Mouse (Mus musculus) thymus, adult 18-20 months (tissue): ENCODE data around the gene Ephb1.
A peak's percentile ranks its signal among the peaks of the same experiment; 100 is the strongest.

Experiments used
- DNase-seq, 2 experiments: peaks; one replicate each; pipeline ENCODE4 v3.0.0; 2022; ENCODE audit warnings: mixed read lengths in 2 of 2

Ephb1 gene

GRCm38 (mm10) chr9:102033231-102033630 lies 321.3 kb downstream of the Ephb1 start:
- DNase-seq: no peak

DNA sequence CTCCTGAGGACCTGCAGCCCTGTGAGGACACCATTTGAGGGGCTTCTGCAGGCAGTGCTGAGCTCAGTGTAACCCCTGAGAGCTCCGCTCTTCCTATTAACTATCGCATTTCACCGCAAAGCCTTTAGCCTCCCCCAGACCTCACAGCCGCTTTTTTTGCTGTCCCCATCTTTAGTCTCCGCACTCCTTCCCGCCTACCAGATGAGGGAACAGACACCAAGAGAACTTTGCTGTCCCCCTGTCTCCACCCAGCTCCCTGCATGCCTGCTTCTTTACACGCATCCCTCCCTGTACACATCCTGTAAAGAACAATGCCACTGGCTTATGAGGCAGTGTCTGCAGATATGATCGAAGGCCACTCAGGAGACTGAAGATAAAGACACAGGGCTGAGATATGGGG lies 322.1 kb downstream of the Ephb1 start:
- no peak for DNase-seq

DNA sequence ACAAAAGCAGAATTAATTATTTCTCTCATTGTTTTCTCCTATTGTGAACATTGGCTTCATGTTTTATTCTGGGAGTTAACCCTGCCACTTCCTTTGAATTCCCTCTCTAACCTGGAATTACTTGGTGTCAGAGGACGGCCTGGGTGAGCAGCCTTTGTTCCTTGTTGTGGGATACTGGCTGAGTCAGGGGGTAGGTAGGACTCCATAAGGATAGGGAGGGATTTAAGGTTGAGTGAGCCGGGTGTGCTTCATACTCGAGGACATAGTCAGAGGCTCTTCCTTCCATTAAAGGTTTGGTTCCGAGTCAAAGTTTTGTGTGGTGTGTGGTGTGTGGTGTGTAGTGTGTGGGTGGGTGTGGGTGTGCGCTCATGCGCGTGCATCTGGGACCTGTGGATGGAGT lies 324.8 kb downstream of the Ephb1 start:
- no peak for DNase-seq

DNA sequence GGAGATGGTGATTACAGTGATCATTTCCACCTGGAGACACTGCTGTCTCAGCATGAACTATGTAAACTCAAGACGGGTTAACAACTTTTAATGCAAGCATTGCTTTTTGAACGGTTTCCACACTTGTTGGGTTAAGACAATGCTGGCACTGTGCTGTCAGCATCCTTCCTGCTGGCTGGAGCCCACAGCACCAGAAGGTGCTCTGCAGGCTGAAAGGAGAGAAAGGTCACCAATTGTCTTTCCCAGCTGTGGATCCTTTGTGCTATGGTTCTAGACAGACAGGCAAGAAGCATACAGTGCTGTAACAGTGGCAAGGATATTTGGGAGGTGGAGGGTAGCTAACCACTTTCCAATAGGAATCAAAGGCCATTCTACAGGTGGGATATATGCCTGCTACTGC lies 328.4 kb downstream of the Ephb1 start:
- no peak for DNase-seq

GRCm38 (mm10) chr9:102025141-102025540 lies 329.4 kb downstream of the Ephb1 start:
- DNase-seq: no peak

- DNase-seq: no peak
Observed at GRCm38 (mm10) chr9:102015516-102015915, 339.0 kb downstream of the Ephb1 start.

DNA sequence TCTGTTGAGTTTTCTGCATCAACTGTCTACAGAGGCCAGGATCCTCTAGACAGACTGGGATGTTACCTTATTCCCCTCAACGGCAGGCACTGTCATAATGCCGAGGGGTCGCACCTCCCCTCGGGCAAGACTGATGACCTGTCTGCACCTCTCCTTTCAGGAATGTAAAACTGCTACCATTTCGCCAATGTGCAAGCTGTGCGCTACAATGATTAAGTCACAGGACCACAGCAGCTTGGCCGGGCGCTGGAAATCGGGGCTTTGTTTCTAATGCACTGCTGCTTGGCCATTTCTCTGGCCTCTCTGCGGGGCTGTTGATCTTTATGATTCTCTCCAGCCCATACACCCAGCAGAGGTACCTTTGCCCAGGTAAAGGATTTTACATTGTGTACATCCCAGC lies 346.8 kb downstream of the Ephb1 start:
- no peak for DNase-seq

GRCm38 (mm10) chr9:102006539-102006938 lies 348.0 kb downstream of the Ephb1 start:
- no peak for DNase-seq

DNA sequence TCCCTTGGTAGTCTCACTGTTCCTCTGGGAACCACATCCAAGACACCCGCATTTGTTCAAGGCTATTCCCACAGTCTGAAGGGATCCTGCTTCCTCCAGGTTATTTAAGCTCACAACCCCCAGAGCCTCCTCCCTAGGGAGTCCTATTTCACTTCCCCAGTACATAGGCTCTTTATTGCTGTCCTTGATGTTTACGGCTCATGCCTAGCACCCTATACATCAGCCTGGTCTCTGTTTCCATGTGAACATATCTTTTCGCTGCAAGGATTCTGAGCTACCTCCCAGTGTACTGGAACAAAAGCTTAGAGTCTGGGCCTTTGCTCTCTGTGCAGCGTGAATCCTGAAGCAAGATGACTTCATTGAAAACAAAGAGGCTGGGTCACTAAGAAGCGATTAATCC lies 351.6 kb downstream of the Ephb1 start:
- DNase-seq: no peak

DNA sequence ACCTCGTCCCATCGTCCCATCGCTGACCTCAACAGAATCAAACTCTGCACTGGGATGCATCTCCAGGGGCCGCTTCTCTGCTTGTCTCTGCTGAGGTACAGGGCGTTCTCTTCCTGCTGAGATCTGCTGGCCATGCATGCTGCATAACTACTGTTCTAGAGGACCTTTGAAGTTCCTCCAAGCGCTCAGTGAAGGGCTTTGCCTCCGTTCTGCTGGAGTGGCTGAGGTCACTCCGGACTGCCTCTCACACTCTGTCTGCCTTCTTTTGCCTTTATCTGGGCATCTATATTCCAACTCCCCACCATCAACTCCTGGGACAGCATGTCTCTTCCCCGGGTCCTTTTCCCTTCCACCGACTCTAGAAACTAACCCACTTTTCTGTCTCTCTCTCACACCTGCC lies 352.3 kb downstream of the Ephb1 start:
- no peak for DNase-seq

DNA sequence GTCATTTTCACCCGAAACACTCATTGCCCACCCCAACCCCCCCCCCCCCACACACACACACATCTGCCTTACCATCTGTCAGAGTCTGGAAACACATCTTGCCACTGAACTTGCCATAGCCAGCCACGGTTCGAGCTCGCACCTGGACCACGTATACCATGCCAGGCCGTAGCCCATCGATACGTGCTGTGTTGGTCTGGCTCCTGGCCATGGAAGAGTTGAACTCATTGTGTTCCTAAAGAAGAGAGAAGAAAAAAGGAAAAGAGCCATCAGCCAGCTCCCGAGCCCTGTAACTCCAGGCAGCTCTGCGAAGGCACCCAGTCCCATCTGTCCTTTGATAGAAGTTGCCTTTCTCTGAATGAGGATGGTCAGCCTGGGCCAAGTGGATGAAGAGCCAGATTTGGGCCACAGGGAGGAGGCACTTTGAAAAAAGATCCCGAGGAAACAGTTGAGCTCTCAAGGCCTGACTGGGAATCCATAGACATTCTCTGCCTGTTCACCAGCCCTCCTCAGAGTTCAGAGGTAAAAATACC lies 352.8 kb downstream of the Ephb1 start:
- DNase-seq: no peak

GRCm38 (mm10) chr9:101999690-102000089 lies 354.8 kb downstream of the Ephb1 start:
- no peak for DNase-seq

DNA sequence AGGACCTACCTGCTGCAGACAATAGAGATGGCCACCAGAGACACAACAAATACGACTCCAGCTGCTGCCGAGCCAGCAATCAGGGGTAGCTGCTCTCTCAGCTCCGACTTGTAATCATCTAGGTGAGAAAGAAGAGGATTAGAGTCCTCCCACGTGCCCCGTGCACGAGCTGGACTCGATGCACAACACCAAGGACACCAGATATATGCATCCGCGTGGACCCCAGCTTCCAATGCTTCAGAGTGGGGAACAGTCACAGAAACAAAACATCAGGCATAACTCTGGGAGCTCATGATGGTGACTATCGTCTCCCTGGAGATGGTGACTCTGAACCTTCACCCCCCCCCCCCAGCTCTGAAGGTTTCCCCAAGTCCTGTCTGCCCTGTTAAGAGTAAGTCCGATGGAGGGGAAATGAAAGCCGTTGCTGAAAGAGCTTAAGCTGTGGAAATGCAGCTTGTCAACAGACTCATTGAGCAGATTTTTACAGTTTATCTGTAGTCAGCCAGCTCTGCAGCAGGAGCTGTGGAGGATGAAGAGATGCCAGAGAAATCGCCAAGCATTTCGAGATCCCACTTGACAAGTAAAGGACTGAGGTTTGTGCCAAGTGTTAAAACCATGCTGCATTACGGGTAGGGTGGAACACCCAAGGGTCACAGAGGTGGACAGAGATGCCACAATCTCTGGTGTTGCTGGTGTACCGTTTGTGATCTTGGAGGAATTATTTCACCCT lies 357.6 kb downstream of the Ephb1 start:
- DNase-seq: no peak

DNA sequence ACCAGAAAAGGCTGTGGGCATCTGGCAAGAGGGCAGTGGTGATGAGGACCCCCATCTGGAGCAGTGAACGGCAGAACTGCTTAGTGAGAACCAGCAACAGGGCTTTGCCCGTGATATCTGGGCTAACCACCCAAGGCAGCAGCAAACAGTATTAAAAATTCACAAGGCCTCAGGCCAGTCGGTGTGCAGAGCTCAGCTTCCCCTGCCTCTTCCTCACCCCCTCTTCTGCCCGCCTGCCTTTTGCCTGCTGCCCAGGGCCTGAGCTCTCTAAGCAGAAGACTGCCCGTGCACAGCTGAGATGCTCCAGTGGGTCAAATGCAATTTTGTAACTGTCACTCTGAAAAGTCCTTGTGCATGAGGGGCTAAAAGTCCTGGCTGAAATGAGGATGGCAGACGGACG lies 358.3 kb downstream of the Ephb1 start:
- DNase-seq: no peak

DNA sequence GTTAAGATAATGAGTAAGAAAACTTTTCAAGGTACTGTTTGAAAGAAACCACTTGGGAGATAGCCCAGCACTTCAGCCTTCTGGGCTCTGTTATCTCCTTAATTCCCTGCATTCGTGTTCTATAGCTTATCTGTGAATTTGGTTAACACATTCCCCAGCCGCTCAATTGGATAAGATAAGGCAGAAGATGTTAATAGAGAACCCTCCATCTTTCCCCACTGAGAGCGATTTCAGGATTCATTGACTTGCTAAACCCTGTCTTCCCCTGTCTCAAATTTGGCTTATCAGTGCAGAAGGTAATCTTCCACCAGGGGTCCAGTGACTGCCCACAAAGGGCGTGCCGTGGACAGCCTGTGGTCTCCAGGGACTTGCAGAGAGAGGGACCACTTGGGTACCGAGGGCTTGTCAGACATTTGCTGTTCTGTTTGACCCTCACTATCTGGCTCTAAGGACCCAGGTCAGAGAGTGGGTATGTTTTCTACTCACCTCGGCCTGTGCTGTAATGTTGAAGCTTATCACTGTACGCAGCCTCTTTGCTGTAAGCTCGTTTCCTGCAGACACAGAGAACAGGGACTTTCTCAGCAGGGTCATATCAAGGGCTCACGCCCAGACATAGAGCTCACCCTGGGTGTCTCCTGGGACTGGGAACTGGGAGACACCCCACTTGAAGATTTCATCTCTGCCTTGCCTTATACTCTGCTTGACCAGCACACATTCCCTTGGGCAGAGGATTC lies 358.9 kb downstream of the Ephb1 start:
- DNase-seq: no peak

DNA sequence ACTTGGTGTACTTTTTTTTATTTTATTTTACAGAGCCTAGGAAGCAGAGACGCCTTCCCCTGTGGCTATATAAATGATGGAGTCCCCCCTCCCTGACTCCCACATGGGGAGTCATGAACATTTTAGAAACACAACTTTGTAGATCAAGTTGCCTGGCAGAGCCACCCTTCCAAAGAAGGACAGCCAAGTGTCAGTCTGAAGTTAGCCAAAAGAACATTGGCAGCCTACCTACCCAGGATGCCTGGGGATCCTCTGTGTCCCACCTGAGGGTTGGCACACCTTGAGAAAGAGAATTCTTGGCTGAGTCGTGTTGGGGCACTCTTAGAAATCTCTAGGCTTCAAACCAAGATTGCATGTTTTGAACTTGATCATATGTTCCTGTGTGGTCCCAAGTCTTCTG lies 360.4 kb downstream of the Ephb1 start:
- DNase-seq: no peak

- DNase-seq: no peak
Observed at GRCm38 (mm10) chr9:101990836-101991235, 363.7 kb downstream of the Ephb1 start.

DNA sequence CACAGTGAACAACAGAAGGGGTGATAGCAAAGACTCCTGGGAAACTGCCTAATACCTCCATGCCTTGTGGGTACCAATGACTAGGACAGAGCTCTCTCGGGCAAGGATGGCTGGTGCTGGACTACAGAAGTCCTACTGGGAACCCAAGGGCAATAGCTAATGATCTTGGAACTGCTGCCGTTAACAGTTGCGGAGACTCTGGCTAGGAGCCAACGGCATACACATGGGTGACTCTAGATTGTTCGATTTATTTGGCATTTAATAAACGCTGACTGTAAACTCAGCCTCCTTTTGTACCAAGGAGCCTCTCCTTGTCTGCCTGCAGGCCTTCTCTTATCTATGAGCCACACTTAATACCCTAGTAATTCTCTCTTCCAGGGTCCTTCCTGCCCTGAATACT lies 364.5 kb downstream of the Ephb1 start:
- DNase-seq: no peak

- no peak for DNase-seq
Observed at GRCm38 (mm10) chr9:101986910-101987309, 367.6 kb downstream of the Ephb1 start.

DNA sequence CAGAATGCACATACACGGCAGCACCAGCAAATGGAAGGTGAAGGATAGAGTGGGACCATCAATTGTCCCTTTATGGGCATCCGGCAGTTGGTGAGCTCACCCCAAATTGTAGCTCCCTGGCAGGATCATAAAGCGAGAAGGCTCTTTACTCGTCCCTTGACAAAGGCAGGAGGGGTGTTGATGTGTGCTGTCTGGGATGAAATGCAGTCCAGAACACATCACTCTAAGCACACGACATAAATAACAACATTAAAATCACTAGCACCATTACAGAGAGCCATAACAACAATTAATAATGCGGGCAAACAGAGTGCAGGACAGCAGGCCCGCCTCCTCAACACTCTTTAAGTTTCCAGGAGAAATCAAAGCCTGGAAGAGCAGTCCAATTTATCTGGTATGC lies 372.1 kb downstream of the Ephb1 start:
- DNase-seq: no peak

- no peak for DNase-seq
Observed at GRCm38 (mm10) chr9:101981161-101981560, 373.3 kb downstream of the Ephb1 start.

- no peak for DNase-seq
Observed at GRCm38 (mm10) chr9:101976884-101977465, 377.5 kb downstream of the Ephb1 start.

GRCm38 (mm10) chr9:101972314-101972713 lies 382.2 kb downstream of the Ephb1 start:
- DNase-seq: peak in 1 of 2 experiments; percentile 4

GRCm38 (mm10) chr9:101971806-101972205 lies 382.7 kb downstream of the Ephb1 start:
- no peak for DNase-seq
